Mouse (Mus musculus): ENCODE measurements at regions not wholly inside any gene's neighbourhood (a gene's known extent, or its start where the extent isn't known, plus 50 kb on each side); places are given as distances from the start of the nearest gene placed in this dataset.

DNA sequence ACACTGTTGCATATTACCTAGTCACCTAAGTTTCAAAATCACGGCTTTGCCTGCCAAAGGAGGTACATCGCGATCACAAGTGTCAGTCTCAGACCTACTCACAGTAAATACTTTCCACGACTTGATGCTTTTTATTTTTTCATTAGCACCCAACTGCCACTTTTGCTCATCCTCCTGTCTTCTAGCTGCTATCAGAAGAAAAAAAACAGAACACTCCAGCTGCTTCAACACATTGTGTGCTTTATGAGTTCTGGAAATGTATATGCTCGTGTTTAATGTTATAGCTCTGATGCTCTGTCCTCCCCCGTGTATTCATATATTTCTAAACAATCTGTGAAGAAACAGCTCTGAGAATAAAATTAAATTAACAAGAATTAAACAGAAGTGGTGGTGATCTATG lies 651.5 kb downstream of the Zpld1 start:
- no peak overlapping the region for H3K27ac ChIP-seq (ENCODE audit: control insufficient read depth, low read depth, low read length)
- no peaks in the 10 kb centered on the region for H3K36me3 ChIP-seq (ENCODE audit: control insufficient read depth in 1 of 2, insufficient read depth in 2 of 2, low read length in 2 of 2)
- no peak for DNase-seq (ENCODE audit: low read depth, low spot score)
- TF ChIP-seq ETS1 (IDR thresholded peaks at IDR 0.05; ENCODE audit: low read depth, low read length) (no peak), TAL1 (IDR thresholded peaks at IDR 0.05; ENCODE audit: low read length) (no peak), USF2 (IDR thresholded peaks at IDR 0.05; ENCODE audit: borderline replicate concordance in 1 of 2, insufficient read depth in 1 of 2, low read depth in 1 of 2, low read length in 2 of 2) (no peak)
- H3K27me3 ChIP-seq (ENCODE audit: control insufficient read depth in 1 of 2, insufficient read depth in 2 of 2, low read length in 2 of 2), result no peaks in the 10 kb centered on the region
- H3K9ac ChIP-seq (ENCODE audit: control insufficient read depth, low read depth, low read length, poor library complexity, severe bottlenecking), result no peak overlapping the region
- no peaks in the 10 kb centered on the region for H3K9me3 ChIP-seq (replicated peaks; ENCODE audit: insufficient read depth, low read length)
- no peaks in the 10 kb centered on the region for H3K4me1 ChIP-seq (ENCODE audit: control insufficient read depth in 1 of 2, insufficient read depth in 2 of 2, low read length in 2 of 2)
- H3K79me2 ChIP-seq (ENCODE audit: control insufficient read depth, insufficient read depth, low read length, poor library complexity), result no peaks in the 10 kb centered on the region
- no peak overlapping the region for H3K4me3 ChIP-seq (ENCODE audit: control insufficient read depth in 1 of 2, insufficient read depth in 1 of 2, low read depth in 2 of 2, low read length in 2 of 2)

DNA sequence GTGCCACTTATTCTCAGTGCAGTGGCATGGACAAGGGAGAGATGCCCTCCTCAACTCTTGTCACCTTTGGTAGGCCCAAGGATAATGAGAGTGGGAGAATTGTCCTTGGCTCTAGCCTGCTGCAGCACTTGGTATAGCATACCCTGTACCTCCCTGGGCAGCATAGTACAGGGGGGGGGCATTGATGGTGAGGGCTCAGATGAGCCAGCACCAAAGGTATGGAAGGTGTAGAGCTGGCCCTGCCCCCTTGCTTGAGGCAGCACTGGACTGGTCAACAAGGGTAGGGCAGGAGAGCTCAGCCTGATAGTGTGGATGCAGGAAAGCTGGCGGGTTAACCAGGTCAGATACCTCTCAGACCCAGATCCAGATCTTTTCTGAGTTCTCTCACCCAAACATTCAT lies 668.6 kb downstream of the Zpld1 start:
- H3K27ac ChIP-seq (ENCODE audit: control insufficient read depth, low read depth, low read length), result no peak overlapping the region
- H3K4me1 ChIP-seq (ENCODE audit: control insufficient read depth in 1 of 2, insufficient read depth in 2 of 2, low read length in 2 of 2), result peaks cover 0 to 3% of the 10 kb centered on the region in 2 experiments; a peak in 1 of 4 replicates
- no peak for DNase-seq (ENCODE audit: low read depth, low spot score)
- H3K36me3 ChIP-seq (ENCODE audit: control insufficient read depth in 1 of 2, insufficient read depth in 2 of 2, low read length in 2 of 2), result peaks cover 0 to 2% of the 10 kb centered on the region in 2 experiments; a peak in 1 of 4 replicates
- no peaks in the 10 kb centered on the region for H3K9me3 ChIP-seq (replicated peaks; ENCODE audit: insufficient read depth, low read length)
- no peaks in the 10 kb centered on the region for H3K27me3 ChIP-seq (ENCODE audit: control insufficient read depth in 1 of 2, insufficient read depth in 2 of 2, low read length in 2 of 2)
- H3K9ac ChIP-seq (ENCODE audit: control insufficient read depth, low read depth, low read length, poor library complexity, severe bottlenecking), result no peak overlapping the region
- no peak for TF ChIP-seq EP300 (IDR thresholded peaks at IDR 0.05; ENCODE audit: low read depth in 1 of 2, low read length in 2 of 2)
- no peak for TF ChIP-seq MAX (IDR thresholded peaks at IDR 0.05; ENCODE audit: low read length)
- TF ChIP-seq CTCF (IDR thresholded peaks at IDR 0.05 in 2 of 3, conservative IDR thresholded peaks at IDR 0.05 in 1 of 3; ENCODE audit: control insufficient read depth in 1 of 3, insufficient read depth in 1 of 3, low read depth in 2 of 3, low read length in 3 of 3, poor library complexity in 1 of 3, severe bottlenecking in 1 of 3), result no peak
- no peak for TF ChIP-seq ETS1 (IDR thresholded peaks at IDR 0.05; ENCODE audit: low read depth, low read length)
- no peak for TF ChIP-seq ZMIZ1 (IDR thresholded peaks at IDR 0.05; ENCODE audit: low read depth, low read length)
- no peak for TF ChIP-seq NRF1 (IDR thresholded peaks at IDR 0.05; ENCODE audit: insufficient read depth, low read depth, low read length, poor library complexity, severe bottlenecking)
- TF ChIP-seq MYB (IDR thresholded peaks at IDR 0.05; ENCODE audit: low read depth, low read length), result no peak
- TF ChIP-seq BHLHE40 (IDR thresholded peaks at IDR 0.05; ENCODE audit: borderline replicate concordance, low read depth, low read length), result no peak
- no peak for TF ChIP-seq GABPA (IDR thresholded peaks at IDR 0.05; ENCODE audit: low read depth, low read length)
- no peak for TF ChIP-seq CHD2 (IDR thresholded peaks at IDR 0.05; ENCODE audit: low read length)
- no peak for TF ChIP-seq MAFK (IDR thresholded peaks at IDR 0.05; ENCODE audit: borderline replicate concordance, low read depth, low read length)
- TF ChIP-seq TAL1 (IDR thresholded peaks at IDR 0.05; ENCODE audit: low read length), result no peak
- no peak for TF ChIP-seq ELF1 (IDR thresholded peaks at IDR 0.05; ENCODE audit: low read depth, low read length)
- TF ChIP-seq CHD1 (IDR thresholded peaks at IDR 0.05; ENCODE audit: low read depth, low read length), result no peak
- TF ChIP-seq UBTF (IDR thresholded peaks at IDR 0.05; ENCODE audit: borderline replicate concordance, insufficient read depth, low read depth, low read length), result no peak
- TF ChIP-seq ZC3H11A (IDR thresholded peaks at IDR 0.05; ENCODE audit: low read depth, low read length), result no peak
- no peak for TF ChIP-seq MYC (IDR thresholded peaks at IDR 0.05; ENCODE audit: low read depth, low read length)
- TF ChIP-seq TCF12 (IDR thresholded peaks at IDR 0.05; ENCODE audit: low read depth, low read length), result no peak
- no peaks in the 10 kb centered on the region for H3K79me2 ChIP-seq (ENCODE audit: control insufficient read depth, insufficient read depth, low read length, poor library complexity)
- H3K4me3 ChIP-seq (ENCODE audit: control insufficient read depth in 1 of 2, insufficient read depth in 1 of 2, low read depth in 2 of 2, low read length in 2 of 2), result no peak overlapping the region
